Mouse (Mus musculus) left cerebral cortex, adult 2 months (tissue): ENCODE measurements around the gene Slc31a1. TPM values are rescaled to one million over a fixed set of nuclear protein-coding genes. Genes with fewer than 3 reads are reported as not detected.

Experiments used
- DNase-seq, 2 experiments: peaks; one replicate each; pipeline ENCODE4 v3.0.0; 2021 to 2022; ENCODE audit warnings: low spot score in 2 of 2, mixed read lengths in 1 of 2; ENCODE audit errors: extremely low spot score in 1 of 2
- H3K27ac ChIP-seq: fragments of 200-600 bp; 2 replicates; pipeline ENCODE4 v1.8.1; 2022
- H3K4me3 ChIP-seq: fragments of 200-600 bp; 2 replicates; pipeline ENCODE4 v1.8.1; 2022
- CTCF ChIP-seq: fragments of 200-600 bp; IDR thresholded peaks from 2 replicates; pipeline ENCODE4 v1.8.1; 2022; ENCODE audit warnings: antibody characterized with exemption, mild to moderate bottlenecking, moderate library complexity
- intact Hi-C: fragments of 180-260 bp; cut with DNase I; formaldehyde crosslinking; loops from one replicate; pipeline ENCODE4 v1.15.1; 2025
- total RNA-seq, 2 experiments: library from RNA; stranded (reverse); gene quantifications; 2 replicates each; pipeline ENCODE4 v1.2.3; 2021

The Slc31a1 gene
- total RNA-seq, 2 experiments from 2014 or later: 11.8 to 12.9 TPM

- no peak for TF ChIP-seq CTCF
- H3K4me3 ChIP-seq: no peak overlapping the region
- intact Hi-C loops: no loop called here
- H3K27ac ChIP-seq: 0 out of 2 replicates have a peak overlapping the region, but pooled peaks have one; percentile 22
- DNase-seq: no peak
These were observed 5.8 kb downstream of the Slc31a1 start for GRCm38 (mm10) chr4:62366291-62366690.

- TF ChIP-seq CTCF: no peak
- intact Hi-C loops: no loop called here
- Histone ChIP-seq H3K27ac (0 out of 2 replicates have a peak overlapping the region, but pooled peaks have one; percentile 36), H3K4me3 (no peak overlapping the region)
- DNase-seq: no peak
These were observed 7.1 kb downstream of the Slc31a1 start for GRCm38 (mm10) chr4:62367586-62367985.

DNA sequence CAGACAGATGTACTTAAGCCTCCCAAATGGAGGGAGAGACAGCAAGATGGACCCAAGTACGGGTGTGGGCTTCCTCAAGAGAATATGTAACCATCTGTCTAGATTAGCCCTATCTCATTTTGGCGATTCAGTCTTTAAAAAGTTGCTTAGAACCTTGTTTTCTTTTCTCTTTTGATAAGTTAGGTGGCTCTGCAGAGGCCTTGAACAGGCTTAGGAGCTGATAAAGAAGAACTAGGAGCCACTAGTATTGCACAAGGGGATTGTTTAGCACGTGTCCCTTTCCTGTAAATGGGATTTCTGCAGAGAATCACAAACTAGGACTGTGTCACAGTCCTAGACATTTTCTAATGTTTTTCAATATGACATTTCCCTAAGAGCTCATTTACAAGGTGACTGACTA lies 8.6 kb downstream of the Slc31a1 start:
- intact Hi-C loops: no loop called here
- TF ChIP-seq CTCF: no peak
- H3K4me3 ChIP-seq: no peak overlapping the region
- no peak for DNase-seq
- H3K27ac ChIP-seq: no peak overlapping the region

DNA sequence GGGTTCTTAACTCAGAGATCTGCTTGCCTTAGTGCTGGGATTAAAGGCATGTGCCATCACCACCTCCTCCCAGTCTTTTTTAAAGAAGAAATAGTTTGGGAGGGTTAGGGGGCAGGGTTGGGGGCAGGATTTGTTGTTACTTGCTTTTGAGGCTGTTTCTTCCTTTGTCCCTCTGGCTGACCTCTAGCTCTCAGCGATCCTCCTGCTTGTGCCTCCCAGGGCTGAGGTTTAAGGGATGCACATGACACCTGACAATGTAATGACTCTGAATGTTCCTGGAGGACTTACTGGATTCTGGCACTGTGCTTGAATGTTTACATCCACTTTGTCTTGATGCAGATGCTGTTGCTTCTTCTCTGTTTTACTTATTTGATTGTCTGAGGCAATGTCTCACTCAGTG lies 11.9 kb downstream of the Slc31a1 start:
- TF ChIP-seq CTCF: no peak
- DNase-seq: no peak
- intact Hi-C loops: no loop called here
- Histone ChIP-seq H3K27ac (no peak overlapping the region), H3K4me3 (no peak overlapping the region)

DNA sequence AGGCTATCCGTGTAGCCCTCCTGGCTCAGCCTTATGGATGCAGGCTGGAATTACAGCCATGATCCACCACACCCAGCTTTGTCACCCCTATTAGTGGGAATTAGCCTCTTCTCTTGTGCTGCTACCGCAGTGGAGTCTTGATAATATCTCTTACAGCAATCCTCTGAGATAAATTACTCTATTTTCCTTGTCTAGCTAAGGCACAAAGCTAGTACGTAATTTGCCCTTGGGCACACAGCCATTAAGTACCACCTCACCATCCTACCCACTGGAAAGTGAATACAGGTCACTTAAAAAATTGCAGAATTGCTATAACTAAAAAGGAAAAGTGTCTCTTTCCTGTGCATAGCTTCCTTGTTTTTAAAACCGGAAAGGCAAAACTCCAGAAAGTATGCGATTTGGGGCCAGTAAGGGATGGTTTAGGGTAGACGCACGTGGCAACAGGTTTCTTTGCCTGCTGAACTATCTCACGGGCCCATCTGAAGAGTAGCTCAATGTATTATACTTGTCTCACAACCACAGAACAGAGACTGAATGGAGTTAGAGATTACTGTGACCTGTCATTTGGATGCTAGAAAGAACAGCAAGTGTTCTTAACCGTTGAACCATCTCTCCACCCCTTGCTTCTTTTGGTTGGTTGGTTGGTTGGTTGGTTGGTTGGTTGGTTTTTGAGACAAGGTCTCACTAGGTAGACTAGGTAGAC lies 12.4 kb downstream of the Slc31a1 start:
- intact Hi-C loops: no loop called here
- DNase-seq: no peak
- Histone ChIP-seq H3K4me3 (no peak overlapping the region), H3K27ac (no peak overlapping the region)
- TF ChIP-seq CTCF: no peak

DNA sequence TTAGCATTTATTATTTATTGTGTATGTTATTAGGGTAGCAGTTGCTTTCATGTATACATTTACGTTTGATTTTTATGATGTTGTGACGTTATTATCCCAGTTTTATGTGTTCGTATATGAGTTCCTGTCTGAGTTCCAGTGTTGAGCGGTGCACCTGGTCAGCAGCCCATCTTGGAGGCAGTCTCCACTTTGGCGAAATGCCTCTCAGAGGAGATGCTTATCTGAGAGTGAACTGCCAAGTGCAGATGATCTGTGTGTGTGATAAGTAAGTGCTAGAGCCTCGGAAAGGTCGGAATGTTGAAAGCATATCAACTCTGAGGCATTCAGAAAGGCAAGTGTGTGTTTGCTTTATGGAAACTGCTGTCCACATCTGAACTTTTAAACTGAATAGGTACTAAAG lies 13.1 kb downstream of the Slc31a1 start:
- Histone ChIP-seq H3K27ac (no peak overlapping the region), H3K4me3 (no peak overlapping the region)
- intact Hi-C loops: no loop called here
- no peak for DNase-seq
- TF ChIP-seq CTCF: no peak

- DNase-seq: no peak
- H3K27ac ChIP-seq: no peak overlapping the region
- intact Hi-C loops: no loop called here
- TF ChIP-seq CTCF: no peak
- no peak overlapping the region for H3K4me3 ChIP-seq
These were observed 13.8 kb downstream of the Slc31a1 start for GRCm38 (mm10) chr4:62374342-62374741.

- no peak for DNase-seq
- TF ChIP-seq CTCF: no peak
- intact Hi-C loops: no loop called here
- no peak overlapping the region for H3K27ac ChIP-seq
- no peak overlapping the region for H3K4me3 ChIP-seq
These were observed 15.6 kb downstream of the Slc31a1 start for GRCm38 (mm10) chr4:62376123-62376522.

DNA sequence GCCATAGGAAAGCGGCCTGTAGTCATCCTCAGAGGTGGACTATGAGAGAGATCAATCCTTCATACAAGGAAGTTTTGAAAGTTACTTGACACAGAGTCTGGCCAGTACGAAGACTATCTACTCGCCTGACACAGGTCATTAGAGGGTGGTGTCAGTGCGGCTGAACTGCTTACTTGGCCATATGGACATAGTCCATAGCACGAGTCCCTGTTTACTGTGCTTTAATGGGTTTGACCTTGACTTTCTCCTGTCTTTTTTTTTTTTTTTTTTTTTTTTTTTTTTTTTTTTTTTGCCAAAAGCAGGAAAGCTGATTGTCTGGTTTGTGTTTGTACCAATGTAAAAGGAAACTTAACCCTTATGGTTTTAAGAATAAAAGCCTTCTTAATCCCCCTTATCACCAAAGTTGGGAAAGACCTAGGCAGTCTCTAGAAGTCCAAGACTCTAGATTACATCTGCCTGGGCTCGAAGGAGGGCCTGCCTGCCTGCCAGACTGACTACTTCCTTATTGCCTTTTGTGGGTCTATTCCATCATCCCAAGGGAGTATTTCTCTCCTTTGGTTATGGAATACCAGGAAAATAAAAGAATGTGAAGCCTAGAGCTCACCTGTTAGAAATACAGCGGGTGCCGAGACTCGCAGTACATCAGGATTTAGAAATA lies 19.3 kb downstream of the Slc31a1 start:
- no peak for DNase-seq
- intact Hi-C loops: no loop called here
- no peak for TF ChIP-seq CTCF
- no peak overlapping the region for H3K27ac ChIP-seq
- no peak overlapping the region for H3K4me3 ChIP-seq

GRCm38 (mm10) chr4:62383207-62383606 lies 22.7 kb downstream of the Slc31a1 start:
- Histone ChIP-seq H3K4me3 (no peak overlapping the region), H3K27ac (no peak overlapping the region)
- intact Hi-C loops: no loop called here
- no peak for TF ChIP-seq CTCF
- no peak for DNase-seq

- no peak overlapping the region for H3K4me3 ChIP-seq
- no peak for TF ChIP-seq CTCF
- no peak overlapping the region for H3K27ac ChIP-seq
- intact Hi-C loops: no loop called here
- DNase-seq: no peak
These were observed 23.2 kb downstream of the Slc31a1 start for GRCm38 (mm10) chr4:62383752-62384151.

GRCm38 (mm10) chr4:62384159-62384558 lies 23.6 kb downstream of the Slc31a1 start:
- no peak overlapping the region for H3K4me3 ChIP-seq
- no peak for TF ChIP-seq CTCF
- no peak for DNase-seq
- intact Hi-C loops: no loop called here
- no peak overlapping the region for H3K27ac ChIP-seq

DNA sequence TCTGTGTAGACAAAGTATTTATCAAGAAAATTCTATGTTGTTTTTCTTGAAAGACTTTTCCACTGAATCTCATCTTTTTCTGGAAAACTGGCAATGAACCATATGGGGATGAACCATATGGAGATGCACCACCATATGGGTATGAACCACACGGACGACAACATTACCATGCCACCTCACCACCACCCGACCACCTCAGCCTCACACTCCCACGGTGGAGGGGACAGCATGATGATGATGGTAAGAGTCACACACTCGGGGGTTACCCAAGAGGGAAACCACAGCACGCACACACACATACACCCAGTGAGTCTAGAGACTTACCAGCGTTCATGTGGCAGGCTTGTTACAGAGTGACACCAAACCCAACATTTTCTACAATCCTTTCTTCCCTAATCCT lies 24.9 kb downstream of the Slc31a1 start:
- TF ChIP-seq CTCF: no peak
- Histone ChIP-seq H3K27ac (no peak overlapping the region), H3K4me3 (no peak overlapping the region)
- intact Hi-C loops: no loop called here
- peak in 1 of 2 experiments; percentile 16 for DNase-seq
